Mouse (Mus musculus) kidney, adult 18-20 months (tissue): ENCODE results near the gene Pih1d1.
"Not testable (repeated sequence)": the region's sequence is repeated elsewhere in the genome, so short reads cannot be mapped to it uniquely, and the experiment has no call there.

Experiments used
- DNase-seq: peaks from one replicate; pipeline ENCODE4 v3.0.0; 2021

The Pih1d1 gene

GRCm38 (mm10) chr7:45154096-45154992 is at the start of gene Pih1d1, which contains the start of gene Aldh16a1:
Gene Pih1d1 (plus strand): TSS chr7:45154303.
Gene Aldh16a1 (minus strand): TSS chr7:45154584.
- DNase-seq: peak; percentile 99

- no peak for DNase-seq
These were observed 49.2 kb upstream of the Pih1d1 start for GRCm38 (mm10) chr7:45104941-45105340.

GRCm38 (mm10) chr7:45105491-45105890 is 48.6 kb upstream of the Pih1d1 start:
- no peak for DNase-seq

- no peak for DNase-seq
These were observed 47.7 kb upstream of the Pih1d1 start for GRCm38 (mm10) chr7:45106441-45106840.

GRCm38 (mm10) chr7:45107052-45107645 is 47.0 kb upstream of the Pih1d1 start:
- DNase-seq: no peak

GRCm38 (mm10) chr7:45110089-45110488 is 44.0 kb upstream of the Pih1d1 start:
- not testable (repeated sequence) for DNase-seq

GRCm38 (mm10) chr7:45111940-45112339 is 42.2 kb upstream of the Pih1d1 start:
- DNase-seq: no peak

GRCm38 (mm10) chr7:45112529-45112928 is 41.6 kb upstream of the Pih1d1 start:
- no peak for DNase-seq

- no peak for DNase-seq
These were observed 40.6 kb upstream of the Pih1d1 start for GRCm38 (mm10) chr7:45113476-45113875.

GRCm38 (mm10) chr7:45117566-45117965 is 36.5 kb upstream of the Pih1d1 start:
- DNase-seq: no peak

GRCm38 (mm10) chr7:45118336-45118735 is 35.8 kb upstream of the Pih1d1 start:
- DNase-seq: no peak

- DNase-seq: no peak
These were observed 34.1 kb upstream of the Pih1d1 start for GRCm38 (mm10) chr7:45119780-45120709.

GRCm38 (mm10) chr7:45121404-45121803 is 32.7 kb upstream of the Pih1d1 start:
- DNase-seq: peak; percentile 49

- no peak for DNase-seq
These were observed 32.1 kb upstream of the Pih1d1 start for GRCm38 (mm10) chr7:45121966-45122365.

- no peak for DNase-seq
These were observed 31.4 kb upstream of the Pih1d1 start for GRCm38 (mm10) chr7:45122561-45123185.

- no peak for DNase-seq
These were observed 30.9 kb upstream of the Pih1d1 start for GRCm38 (mm10) chr7:45123186-45123570.

GRCm38 (mm10) chr7:45124224-45125143 is 29.6 kb upstream of the Pih1d1 start, which contains the start of gene Rps11:
Gene Rps11 (minus strand): TSS chr7:45124439.
- DNase-seq: peak; percentile 98

- no peak for DNase-seq
These were observed 28.9 kb upstream of the Pih1d1 start for GRCm38 (mm10) chr7:45125144-45125600.

GRCm38 (mm10) chr7:45125649-45126048 is 28.5 kb upstream of the Pih1d1 start:
- not testable (repeated sequence) for DNase-seq

- DNase-seq: no peak
These were observed 27.8 kb upstream of the Pih1d1 start for GRCm38 (mm10) chr7:45126147-45126843.
